Comparison of ENCODE assay signal across 7 mouse cellular contexts in the genomic region with DNA sequence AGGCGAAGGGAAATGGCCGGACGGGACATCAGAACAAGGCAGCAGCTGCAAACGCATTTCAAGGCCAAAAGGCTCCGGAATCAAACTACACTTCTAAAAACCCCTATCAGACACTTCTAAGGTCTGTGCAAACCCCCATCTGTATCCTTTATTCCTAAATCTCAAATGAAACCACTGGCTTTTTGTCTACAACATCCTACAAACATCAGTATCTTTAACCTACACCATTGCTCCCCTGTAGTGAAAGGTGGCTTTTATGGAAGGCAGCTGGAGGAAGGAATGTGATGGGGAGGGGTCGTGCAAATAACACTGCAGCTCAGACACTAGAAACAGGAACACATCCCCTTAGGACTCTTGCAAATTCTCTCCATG. TPM values are rescaled to one million over a fixed set of nuclear protein-coding genes. Genes with fewer than 3 reads are reported as not detected.
DNase-seq lines count a peak whose midpoint lies in the region; ATAC-seq lines count a peak whose summit lies in the region.

No protein-coding gene starts in this region.

- no peak for ATAC-seq in megakaryocyte, adult 5-6 weeks (ENCODE audit: poor library complexity, severe bottlenecking)
- ATAC-seq in embryonic facial prominence, embryonic 14.5 days (ENCODE audit: low read depth), result no peak
- no peak for ATAC-seq in intestine, embryonic 14.5 days (replicated peaks; ENCODE audit: low FRiP score, low TSS enrichment, low read depth)
- no peak for ATAC-seq in midbrain, embryonic 16.5 days

- no peaks in the 10 kb centered on the region for H3K27me3 ChIP-seq in megakaryocyte, embryonic 14.5 days (replicated peaks)
- H3K27me3 ChIP-seq in embryonic facial prominence, embryonic 14.5 days (replicated peaks; ENCODE audit: control insufficient read depth, insufficient read depth, low read length), result no peaks in the 10 kb centered on the region
- no peaks in the 10 kb centered on the region for H3K27me3 ChIP-seq in intestine, embryonic 14.5 days (replicated peaks; ENCODE audit: control insufficient read depth, insufficient read depth, low read length)
- H3K27me3 ChIP-seq in midbrain, embryonic 16.5 days (ENCODE audit: control insufficient read depth, insufficient read depth, low read depth, low read length), result no peaks in the 10 kb centered on the region

- H3K9me3 ChIP-seq in megakaryocyte, embryonic 14.5 days, result no peaks in the 10 kb centered on the region
- no peaks in the 10 kb centered on the region for H3K9me3 ChIP-seq in embryonic facial prominence, embryonic 14.5 days (ENCODE audit: control insufficient read depth, low read length)
- H3K9me3 ChIP-seq in intestine, embryonic 14.5 days (ENCODE audit: control insufficient read depth, low read length), result no peaks in the 10 kb centered on the region
- H3K9me3 ChIP-seq in midbrain, embryonic 16.5 days (replicated peaks; ENCODE audit: control insufficient read depth, low read length, poor library complexity, severe bottlenecking), result no peaks in the 10 kb centered on the region

- 7% methylated on average over 6 of the region's 6 CpGs for WGBS in embryonic facial prominence, embryonic 14.5 days
- 3% methylated on average over 6 of the region's 6 CpGs for WGBS in intestine, embryonic 14.5 days
- WGBS in midbrain, embryonic 16.5 days, result 5% methylated on average over 6 of the region's 6 CpGs

- H3K36me3 ChIP-seq in megakaryocyte, embryonic 14.5 days (replicated peaks; ENCODE audit: low read length), result no peaks in the 10 kb centered on the region
- H3K36me3 ChIP-seq in embryonic facial prominence, embryonic 14.5 days (ENCODE audit: control insufficient read depth, insufficient read depth, low read length), result no peaks in the 10 kb centered on the region
- H3K36me3 ChIP-seq in intestine, embryonic 14.5 days (ENCODE audit: control insufficient read depth, insufficient read depth, low read length), result no peaks in the 10 kb centered on the region
- no peaks in the 10 kb centered on the region for H3K36me3 ChIP-seq in midbrain, embryonic 16.5 days (ENCODE audit: control insufficient read depth, insufficient read depth, low read length)

- peak overlapping the region; percentile 57 for H3K4me2 ChIP-seq in embryonic facial prominence, embryonic 14.5 days (ENCODE audit: low read depth, low read length)
- peak overlapping the region; percentile 83 for H3K4me2 ChIP-seq in intestine, embryonic 14.5 days (ENCODE audit: low read length)
- H3K4me2 ChIP-seq in midbrain, embryonic 16.5 days (ENCODE audit: low read length), result peak overlapping the region; percentile 73

- peaks cover 61% of the 10 kb centered on the region for H3K4me1 ChIP-seq in megakaryocyte, embryonic 14.5 days
- H3K4me1 ChIP-seq in embryonic facial prominence, embryonic 14.5 days (ENCODE audit: control insufficient read depth, insufficient read depth, low read length), result peaks cover 20% of the 10 kb centered on the region
- peaks cover 18% of the 10 kb centered on the region for H3K4me1 ChIP-seq in intestine, embryonic 14.5 days (replicated peaks; ENCODE audit: control insufficient read depth, insufficient read depth, low read length)
- H3K4me1 ChIP-seq in midbrain, embryonic 16.5 days (ENCODE audit: control insufficient read depth, insufficient read depth, low read length), result peaks cover 40% of the 10 kb centered on the region

- peak overlapping the region; percentile 84 for H3K9ac ChIP-seq in embryonic facial prominence, embryonic 14.5 days (ENCODE audit: low read depth, low read length)
- peak overlapping the region; percentile 67 for H3K9ac ChIP-seq in intestine, embryonic 14.5 days (ENCODE audit: low read length)
- H3K9ac ChIP-seq in midbrain, embryonic 16.5 days (ENCODE audit: low read depth, low read length), result peak overlapping the region; percentile 93

- peak; percentile 22 for DNase-seq in embryonic facial prominence, embryonic 14.5 days (ENCODE audit: low spot score)
- no peak for DNase-seq in intestine, embryonic 14.5 days (ENCODE audit: low spot score)
- DNase-seq in cerebellum, postnatal 10 days, result no peak
- DNase-seq in spleen, adult 12 weeks (ENCODE audit: low spot score), result no peak

- H3K4me3 ChIP-seq in megakaryocyte, embryonic 14.5 days (replicated peaks), result peak overlapping the region; percentile 98
- peak overlapping the region; percentile 79 for H3K4me3 ChIP-seq in embryonic facial prominence, embryonic 14.5 days (ENCODE audit: low read depth, low read length)
- H3K4me3 ChIP-seq in intestine, embryonic 14.5 days (ENCODE audit: low read depth, low read length), result peak overlapping the region; percentile 67
- H3K4me3 ChIP-seq in midbrain, embryonic 16.5 days (ENCODE audit: low read depth, low read length), result peak overlapping the region; percentile 86

- peak overlapping the region; percentile 35; the same call in 1 of the 2 replicates for H3K27ac ChIP-seq in embryonic facial prominence, embryonic 14.5 days (replicated peaks; ENCODE audit: low read depth, low read length)
- peak overlapping the region; percentile 83; the same call in 1 of the 2 replicates for H3K27ac ChIP-seq in intestine, embryonic 14.5 days (ENCODE audit: low read depth)
- H3K27ac ChIP-seq in midbrain, embryonic 16.5 days (ENCODE audit: low read length), result peak overlapping the region; percentile 98

RNA-seq across cellular contexts. Expression of a gene that starts 1.1 kb away (rescaled TPM):
- polyA plus RNA-seq in megakaryocyte, embryonic 14.5 days (2012; ENCODE audit: insufficient read depth, low replicate concordance), result 4.4 and 5.9 TPM in 2 replicates
- total RNA-seq in megakaryocyte, adult 5-6 weeks (2015), result 71.3 and 72.2 TPM in 2 replicates
- 56.4 and 61.7 TPM in 2 replicates for total RNA-seq in megakaryocyte, adult 5-6 weeks (2017)
- 27.0 and 28.6 TPM in 2 replicates for polyA plus RNA-seq in embryonic facial prominence, embryonic 14.5 days (2014; fragmentation: Nextera tagmentation; extraction: Ambion mirVana)
- 31.2 and 31.5 TPM in 2 replicates for polyA plus RNA-seq in intestine, embryonic 14.5 days (2014; fragmentation: Nextera tagmentation; extraction: Ambion mirVana)
- 58.1 and 64.8 TPM in 2 replicates for polyA plus RNA-seq in midbrain, embryonic 16.5 days (2015; fragmentation: Nextera tagmentation; extraction: Ambion mirVana)

Comparison
In these comparisons a context has a peak if more than half of its experiments do, and no peak if none do; other contexts are left out.
1. H3K27ac ChIP-seq: peak in every context shown above with its lines; median percentile 98 in midbrain, embryonic 16.5 days; 83 in intestine, embryonic 14.5 days; 35 in embryonic facial prominence, embryonic 14.5 days.